Mouse (Mus musculus) megakaryocyte, embryonic 14.5 days (primary cell): Measurements from ENCODE around the gene Sgca.
A peak's percentile ranks its signal among the peaks of the same experiment; 100 is the strongest.

Experiments used
- FLI1 ChIP-seq: IDR thresholded peaks from 2 replicates; pipeline ENCODE4 v1.6.1; 2012; ENCODE audit warnings: low read length, inconsistent platforms, mixed read lengths
- GATA1 ChIP-seq: IDR thresholded peaks from 3 replicates; pipeline ENCODE4 v1.6.1; 2012; ENCODE audit warnings: mixed read lengths, low read length, inconsistent platforms, borderline replicate concordance

DNA sequence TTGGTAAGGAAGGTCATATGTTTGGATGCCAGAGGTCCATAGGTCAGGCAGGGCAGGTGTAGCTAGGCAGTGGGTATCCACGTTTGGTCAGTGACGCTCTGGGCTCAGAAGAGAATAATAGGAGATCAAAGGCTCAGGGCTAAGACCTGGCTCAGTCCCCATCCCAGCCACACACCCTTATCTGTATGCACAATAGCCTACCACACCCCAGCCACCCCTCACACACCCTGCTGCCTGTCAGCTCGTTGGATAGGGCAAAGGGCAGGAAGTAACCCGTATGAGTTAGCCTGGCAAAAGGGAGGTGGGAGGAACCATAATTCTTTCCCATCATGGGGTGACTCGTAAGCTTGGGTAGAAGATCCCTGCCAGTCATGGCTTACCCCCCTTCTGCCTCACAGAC lies 21.5 kb upstream of the Sgca start:
- TF ChIP-seq GATA1 (0 out of 3 replicates have a peak, but pooled peaks have one; percentile 14), FLI1 (no peak)
